8 mouse cellular contexts compared by ENCODE assay signal in the genomic region with DNA sequence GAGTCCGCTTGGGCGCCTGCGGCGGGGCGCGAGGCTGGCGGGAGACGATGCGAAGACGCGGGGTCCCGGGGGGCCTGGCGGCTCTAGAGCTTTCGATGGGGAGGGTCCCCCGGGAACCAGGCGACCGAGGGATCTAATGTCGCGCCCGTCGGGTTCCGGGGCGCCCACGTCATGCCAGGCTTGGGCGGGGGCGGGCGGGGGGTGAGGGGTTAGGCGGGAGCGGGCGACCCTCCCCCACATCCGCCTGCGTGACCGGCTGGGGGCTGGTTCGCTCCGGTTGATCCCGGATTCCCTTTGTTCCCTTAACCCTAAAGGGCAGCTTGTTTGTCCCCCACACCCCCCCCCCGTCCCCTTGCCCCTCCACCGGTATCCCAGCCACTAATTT. TPM values are rescaled to one million over a fixed set of nuclear protein-coding genes. Genes with fewer than 3 reads are reported as not detected.
DNase-seq lines count a peak whose midpoint lies in the region; ATAC-seq lines count a peak whose summit lies in the region.

No protein-coding gene starts in this region.

- 1% methylated on average over 28 of the region's 38 CpGs for whole genome bisulfite sequencing in kidney, embryonic 15.5 days
- WGBS in hindbrain, embryonic 12.5 days, result under 1% methylated on average over 25 of the region's 38 CpGs

- peak overlapping the region; percentile 77 for H3K4me2 ChIP-seq in kidney, embryonic 15.5 days
- peak overlapping the region; percentile 82 for H3K4me2 ChIP-seq in hindbrain, embryonic 12.5 days (replicated peaks)

- H3K4me3 ChIP-seq in kidney, embryonic 15.5 days (replicated peaks), result peak overlapping the region; percentile 85
- H3K4me3 ChIP-seq in hindbrain, embryonic 12.5 days, result peak overlapping the region; percentile 91

- no peaks in the 10 kb centered on the region for H3K9me3 ChIP-seq in kidney, embryonic 15.5 days (replicated peaks)
- H3K9me3 ChIP-seq in hindbrain, embryonic 12.5 days (replicated peaks), result no peaks in the 10 kb centered on the region

- peaks cover 31% of the 10 kb centered on the region for H3K4me1 ChIP-seq in kidney, embryonic 15.5 days
- peaks cover 26% of the 10 kb centered on the region for H3K4me1 ChIP-seq in hindbrain, embryonic 12.5 days

- no peak for DNase-seq in kidney, adult 18-20 months
- DNase-seq in mesoderm, embryonic 11.5 days (ENCODE audit: low read depth, low spot score), result peak; percentile 81
- DNase-seq in cerebellum, adult 11-12 months, result no peak
- DNase-seq in cerebellum, adult 18-20 months, result no peak
- DNase-seq in frontal cortex, postnatal 14 days (ENCODE audit: low spot score in 2 of 2), result no peak

- H3K27ac ChIP-seq in kidney, embryonic 15.5 days, result peak overlapping the region; percentile 99
- peak overlapping the region; percentile 99 for H3K27ac ChIP-seq in hindbrain, embryonic 12.5 days

- peak overlapping the region; percentile 99 for H3K9ac ChIP-seq in kidney, embryonic 15.5 days
- peak overlapping the region; percentile 99 for H3K9ac ChIP-seq in hindbrain, embryonic 12.5 days

- peaks cover 16% of the 10 kb centered on the region; the same call in 1 of the 2 replicates for H3K36me3 ChIP-seq in kidney, embryonic 15.5 days
- H3K36me3 ChIP-seq in hindbrain, embryonic 12.5 days, result no peaks in the 10 kb centered on the region

- peak; percentile 84 for ATAC-seq in kidney, embryonic 15.5 days (replicated peaks; ENCODE audit: low FRiP score)
- ATAC-seq in activated CD4-positive, CD25-positive, alpha-beta regulatory T cell, adult 4 months, result peak; percentile 4
- ATAC-seq in hindbrain, embryonic 12.5 days (ENCODE audit: low FRiP score), result peak; percentile 87

- no peaks in the 10 kb centered on the region for H3K27me3 ChIP-seq in kidney, embryonic 15.5 days
- H3K27me3 ChIP-seq in hindbrain, embryonic 12.5 days, result no peaks in the 10 kb centered on the region

RNA-seq across cellular contexts. Expression of a gene that starts 0.3 kb away (rescaled TPM):
- 77.1 and 78.1 TPM in 2 replicates for polyA plus RNA-seq in kidney, embryonic 15.5 days (2015; fragmentation: Nextera tagmentation; extraction: Ambion mirVana)
- 10 to 100 TPM; 50.1 to 56.1 TPM for polyA plus RNA-seq in activated CD4-positive, CD25-positive, alpha-beta regulatory T cell, adult 4 months (2017; shearing (Covaris generic))
- 79.8 and 85.3 TPM in 2 replicates for polyA plus RNA-seq in hindbrain, embryonic 12.5 days (2016; fragmentation: Nextera tagmentation; extraction: Ambion mirVana)

RNA-seq across cellular contexts. Expression of a gene that starts 21.7 kb away (rescaled TPM):
- polyA plus RNA-seq in kidney, embryonic 15.5 days (2015; fragmentation: Nextera tagmentation; extraction: Ambion mirVana), result 3.7 and 3.8 TPM in 2 replicates
- polyA plus RNA-seq in activated CD4-positive, CD25-positive, alpha-beta regulatory T cell, adult 4 months (2017; shearing (Covaris generic)), result 1 to 10 TPM; 4.4 to 6.2 TPM
- polyA plus RNA-seq in hindbrain, embryonic 12.5 days (2016; fragmentation: Nextera tagmentation; extraction: Ambion mirVana), result 3.7 and 3.9 TPM in 2 replicates

RNA-seq across cellular contexts. Expression of a gene that starts 21.7 kb away (rescaled TPM):
- polyA plus RNA-seq in kidney, embryonic 15.5 days (2015; fragmentation: Nextera tagmentation; extraction: Ambion mirVana), result 32.7 and 33.9 TPM in 2 replicates
- polyA plus RNA-seq in activated CD4-positive, CD25-positive, alpha-beta regulatory T cell, adult 4 months (2017; shearing (Covaris generic)), result 10 to 100 TPM; 18.2 to 18.7 TPM
- polyA plus RNA-seq in hindbrain, embryonic 12.5 days (2016; fragmentation: Nextera tagmentation; extraction: Ambion mirVana), result 33.9 and 34.5 TPM in 2 replicates

Comparison
In these comparisons a context has a peak if more than half of its experiments do, and no peak if none do; other contexts are left out.
1. ATAC-seq: peak in every context shown above with its lines; median percentile 87 in hindbrain, embryonic 12.5 days; 84 in kidney, embryonic 15.5 days; 4 in activated CD4-positive, CD25-positive, alpha-beta regulatory T cell, adult 4 months.